In genomic region chr6:136644171-136644570, GRCm38 (mm10) we compare ENCODE assay signal across 10 mouse cellular contexts. TPM values are rescaled to one million over a fixed set of nuclear protein-coding genes. Genes with fewer than 3 reads are reported as not detected.
DNase-seq lines count a peak whose midpoint lies in the region; ATAC-seq and TF ChIP-seq lines count a peak whose summit lies in the region.
"Had no signal": no experiment of that assay in that cellular context is flagged by ENCODE, and none has a peak within 500 bp of the region (broad histone marks: within the 10 kb centered on the region; RNA-seq: fewer than 3 reads in every experiment).

No protein-coding gene starts in this region.

- H3K27ac ChIP-seq in hindbrain, postnatal 0 days = no peak overlapping the region
- H3K27ac ChIP-seq in hindbrain, embryonic 12.5 days = no peak overlapping the region
- H3K27ac ChIP-seq: hindbrain, embryonic 15.5 days had no signal

- 93% methylated on average over 2 of the region's 2 CpGs for WGBS in hindbrain, postnatal 0 days
- 96% methylated on average over 2 of the region's 2 CpGs for WGBS in hindbrain, embryonic 12.5 days

- no peak for ATAC-seq in hindbrain, postnatal 0 days
- no peak for ATAC-seq in hindbrain, embryonic 12.5 days (ENCODE audit: low FRiP score)
- no peak for ATAC-seq in Patski
- ATAC-seq: forebrain, embryonic 16.5 days had no signal

- H3K9me3 ChIP-seq in hindbrain, postnatal 0 days (ENCODE audit: low read length) = no peaks in the 10 kb centered on the region
- 0 out of 2 replicates have a peak, but pooled peaks cover 5% of the 10 kb centered on the region for H3K9me3 ChIP-seq in hindbrain, embryonic 12.5 days (replicated peaks)
- H3K9me3 ChIP-seq: hindbrain, embryonic 15.5 days had no signal

- in situ Hi-C loops in Patski (cut with MboI; ENCODE audit: low pct_unique_long_range_greater_than_20kb) = no loop called here

- no peaks in the 10 kb centered on the region for H3K27me3 ChIP-seq in hindbrain, postnatal 0 days (ENCODE audit: insufficient read depth, low read length)
- no peaks in the 10 kb centered on the region for H3K27me3 ChIP-seq in hindbrain, embryonic 12.5 days
- no peaks in the 10 kb centered on the region for H3K27me3 ChIP-seq in Patski
- no peaks in the 10 kb centered on the region for H3K27me3 ChIP-seq in splenic B cell, adult 2 months (ENCODE audit: control insufficient read depth, insufficient read depth, low read length, poor library complexity, severe bottlenecking)
- H3K27me3 ChIP-seq: hindbrain, embryonic 15.5 days had no signal

- no peak overlapping the region for H3K9ac ChIP-seq in hindbrain, postnatal 0 days (replicated peaks; ENCODE audit: low read length)
- no peak overlapping the region for H3K9ac ChIP-seq in hindbrain, embryonic 12.5 days
- H3K9ac ChIP-seq: hindbrain, embryonic 15.5 days had no signal

- no peaks in the 10 kb centered on the region for H3K36me3 ChIP-seq in hindbrain, postnatal 0 days (ENCODE audit: insufficient read depth, low read length)
- no peaks in the 10 kb centered on the region for H3K36me3 ChIP-seq in hindbrain, embryonic 12.5 days
- H3K36me3 ChIP-seq in splenic B cell, adult 2 months (ENCODE audit: control insufficient read depth, insufficient read depth, low read length, poor library complexity, severe bottlenecking) = no peaks in the 10 kb centered on the region
- H3K36me3 ChIP-seq: hindbrain, embryonic 15.5 days had no signal

- H3K4me3 ChIP-seq in hindbrain, postnatal 0 days (ENCODE audit: low read length) = no peak overlapping the region
- H3K4me3 ChIP-seq in hindbrain, embryonic 12.5 days = no peak overlapping the region
- H3K4me3 ChIP-seq: hindbrain, embryonic 15.5 days had no signal

- H3K4me2 ChIP-seq in hindbrain, postnatal 0 days (ENCODE audit: low read depth, low read length) = no peak overlapping the region
- H3K4me2 ChIP-seq in hindbrain, embryonic 12.5 days (replicated peaks) = no peak overlapping the region
- H3K4me2 ChIP-seq: hindbrain, embryonic 15.5 days had no signal

- CTCF ChIA-PET in Patski (lab: Charles Lee) = no interaction called here

- no peak for DNase-seq in hindbrain, postnatal 0 days (ENCODE audit: low spot score)
- DNase-seq in testis, postnatal 10 days (ENCODE audit: low spot score) = peak; percentile 54
- no peak for DNase-seq in testis, postnatal 14 days (ENCODE audit: low spot score)
- no peak for DNase-seq in Patski (ENCODE audit: low read depth, low spot score)
- DNase-seq in splenic B cell, adult 2 months (ENCODE audit: low read depth, low spot score) = peak; percentile 64
- DNase-seq in urinary bladder, postnatal 25 days (ENCODE audit: low spot score) = no peak
- DNase-seq in urinary bladder, postnatal 36 days (ENCODE audit: low spot score in 2 of 2) = no peak

- POLR2A ChIA-PET in Patski (lab: Charles Lee) = no interaction called here

- TF ChIP-seq CTCF in hindbrain, postnatal 0 days (IDR thresholded peaks at IDR 0.05; ENCODE audit: low read depth) = peak; percentile 32; the same call in 1 of the 2 replicates
- peak; percentile 47 for TF ChIP-seq CTCF in Patski (IDR thresholded peaks at IDR 0.05)

- no peaks in the 10 kb centered on the region; the same call in 1 of the 2 replicates for H3K4me1 ChIP-seq in hindbrain, postnatal 0 days (ENCODE audit: insufficient read depth, low read length)
- H3K4me1 ChIP-seq in hindbrain, embryonic 12.5 days = no peaks in the 10 kb centered on the region; the same call in 1 of the 2 replicates
- H3K4me1 ChIP-seq: hindbrain, embryonic 15.5 days had no signal

RNA-seq across cellular contexts. Expression of gene Plbd1, which starts 17.6 kb away (rescaled TPM):
- total RNA-seq in hindbrain, postnatal 0 days (2014; rRNA removed) = 0.32 TPM in 1 of 2 replicates, not detected in the other
- polyA plus RNA-seq in hindbrain, postnatal 0 days (2015; fragmentation: Nextera tagmentation; extraction: Ambion mirVana) = 1.3 and 1.4 TPM in 2 replicates
- polyA plus RNA-seq in hindbrain, embryonic 12.5 days (2016; fragmentation: Nextera tagmentation; extraction: Ambion mirVana) = 2.3 and 2.6 TPM in 2 replicates
- not detected for polyA plus RNA-seq in Patski (2021)

Comparison
In these comparisons a context has a peak if more than half of its experiments do, and no peak if none do; other contexts are left out.
1. DNase-seq: peak in testis, postnatal 10 days (single experiment) and splenic B cell, adult 2 months (single experiment); none in hindbrain, postnatal 0 days (single experiment), testis, postnatal 14 days (single experiment), Patski (single experiment), urinary bladder, postnatal 25 days (single experiment) and urinary bladder, postnatal 36 days (0 of 2).